ENCODE assay signal across 16 mouse cellular contexts in genomic region chr14:25105391-25105790, GRCm38 (mm10).
DNase-seq lines count a peak whose midpoint lies in the region; ATAC-seq lines count a peak whose summit lies in the region.
"Had no signal": no experiment of that assay in that cellular context is flagged by ENCODE, and none has a peak within 500 bp of the region (broad histone marks: within the 10 kb centered on the region; RNA-seq: fewer than 3 reads in every experiment).

No protein-coding gene starts in this region.

- no peak overlapping the region for H3K4me3 ChIP-seq in hindbrain, embryonic 10.5 days
- H3K4me3 ChIP-seq in hindbrain, embryonic 11.5 days (ENCODE audit: low read depth, low read length): no peak overlapping the region
- H3K4me3 ChIP-seq in embryonic facial prominence, embryonic 14.5 days (ENCODE audit: low read depth, low read length): no peak overlapping the region
- no peak overlapping the region for H3K4me3 ChIP-seq in limb, embryonic 13.5 days
- H3K4me3 ChIP-seq: midbrain, embryonic 15.5 days had no signal

- no peaks in the 10 kb centered on the region for H3K36me3 ChIP-seq in hindbrain, embryonic 10.5 days
- no peaks in the 10 kb centered on the region for H3K36me3 ChIP-seq in hindbrain, embryonic 11.5 days (ENCODE audit: control insufficient read depth, insufficient read depth, low read length)
- H3K36me3 ChIP-seq in embryonic facial prominence, embryonic 14.5 days (ENCODE audit: control insufficient read depth, insufficient read depth, low read length): no peaks in the 10 kb centered on the region
- no peaks in the 10 kb centered on the region for H3K36me3 ChIP-seq in limb, embryonic 13.5 days
- H3K36me3 ChIP-seq: midbrain, embryonic 15.5 days had no signal

- peaks cover 38% of the 10 kb centered on the region for H3K4me1 ChIP-seq in hindbrain, embryonic 10.5 days (replicated peaks)
- H3K4me1 ChIP-seq in hindbrain, embryonic 11.5 days (replicated peaks; ENCODE audit: control insufficient read depth, insufficient read depth, low read length): peaks cover 17% of the 10 kb centered on the region
- H3K4me1 ChIP-seq in embryonic facial prominence, embryonic 14.5 days (ENCODE audit: control insufficient read depth, insufficient read depth, low read length): peaks cover 18% of the 10 kb centered on the region
- peaks cover 51% of the 10 kb centered on the region for H3K4me1 ChIP-seq in limb, embryonic 13.5 days

- no peak for ATAC-seq in hindbrain, embryonic 11.5 days (ENCODE audit: low FRiP score)
- no peak for ATAC-seq in embryonic facial prominence, embryonic 14.5 days (ENCODE audit: low read depth)
- ATAC-seq in limb, embryonic 13.5 days (ENCODE audit: low FRiP score, low read depth): peak; percentile 80
- ATAC-seq: hindbrain, postnatal 0 days; midbrain, embryonic 15.5 days had no signal

- peak overlapping the region; percentile 56 for H3K27ac ChIP-seq in hindbrain, embryonic 10.5 days
- no peak overlapping the region for H3K27ac ChIP-seq in hindbrain, embryonic 11.5 days (ENCODE audit: low read depth, low read length)
- H3K27ac ChIP-seq in embryonic facial prominence, embryonic 14.5 days (replicated peaks; ENCODE audit: low read depth, low read length): peak overlapping the region; percentile 74
- peak overlapping the region; percentile 82 for H3K27ac ChIP-seq in limb, embryonic 13.5 days
- H3K27ac ChIP-seq: hindbrain, postnatal 0 days; liver, embryonic 14.5 days; midbrain, embryonic 15.5 days had no signal

- no peak overlapping the region for H3K4me2 ChIP-seq in hindbrain, embryonic 11.5 days (replicated peaks; ENCODE audit: low read depth, low read length)
- H3K4me2 ChIP-seq in embryonic facial prominence, embryonic 14.5 days (ENCODE audit: low read depth, low read length): no peak overlapping the region
- H3K4me2 ChIP-seq in limb, embryonic 13.5 days (replicated peaks): no peak overlapping the region
- H3K4me2 ChIP-seq: midbrain, embryonic 15.5 days had no signal

- no peaks in the 10 kb centered on the region for H3K27me3 ChIP-seq in hindbrain, embryonic 10.5 days (ENCODE audit: insufficient read depth, poor library complexity, severe bottlenecking)
- no peaks in the 10 kb centered on the region for H3K27me3 ChIP-seq in hindbrain, embryonic 11.5 days (ENCODE audit: control insufficient read depth, insufficient read depth, low read length)
- no peaks in the 10 kb centered on the region for H3K27me3 ChIP-seq in embryonic facial prominence, embryonic 14.5 days (replicated peaks; ENCODE audit: control insufficient read depth, insufficient read depth, low read length)
- H3K27me3 ChIP-seq in limb, embryonic 13.5 days: no peaks in the 10 kb centered on the region
- H3K27me3 ChIP-seq: midbrain, embryonic 15.5 days had no signal

- H3K9me3 ChIP-seq in hindbrain, embryonic 10.5 days: no peaks in the 10 kb centered on the region
- H3K9me3 ChIP-seq in hindbrain, embryonic 11.5 days (ENCODE audit: control insufficient read depth, low read length): no peaks in the 10 kb centered on the region
- no peaks in the 10 kb centered on the region for H3K9me3 ChIP-seq in embryonic facial prominence, embryonic 14.5 days (ENCODE audit: control insufficient read depth, low read length)
- H3K9me3 ChIP-seq in limb, embryonic 13.5 days: no peaks in the 10 kb centered on the region
- H3K9me3 ChIP-seq: midbrain, embryonic 15.5 days had no signal

- DNase-seq in hindbrain, embryonic 10.5 days (ENCODE audit: low spot score): peak; percentile 23
- DNase-seq in hindbrain, embryonic 11.5 days (ENCODE audit: low spot score): no peak
- DNase-seq in embryo, embryonic 10.5 days (ENCODE audit: low spot score): peak; percentile 62
- peak; percentile 83 for DNase-seq in embryonic facial prominence, embryonic 14.5 days (ENCODE audit: low spot score)
- no peak for DNase-seq in frontal cortex, postnatal 25 days (ENCODE audit: low spot score in 2 of 2)
- DNase-seq in thymus, postnatal 14 days: no peak
- DNase-seq: cerebellum, postnatal 10 days; kidney, postnatal 25 days; layer of hippocampus, postnatal 36 days; lung, postnatal 36 days; right cerebral cortex, adult 18-20 months; thymus, adult 2 months had no signal

- H3K9ac ChIP-seq in hindbrain, embryonic 11.5 days (ENCODE audit: low read depth, low read length): no peak overlapping the region
- no peak overlapping the region for H3K9ac ChIP-seq in embryonic facial prominence, embryonic 14.5 days (ENCODE audit: low read depth, low read length)
- H3K9ac ChIP-seq in limb, embryonic 13.5 days: no peak overlapping the region
- H3K9ac ChIP-seq: liver, embryonic 14.5 days; midbrain, embryonic 15.5 days had no signal

- 79% methylated on average over 10 of the region's 10 CpGs for WGBS in hindbrain, embryonic 10.5 days
- WGBS in hindbrain, embryonic 11.5 days: 70% methylated on average over 10 of the region's 10 CpGs
- WGBS in embryonic facial prominence, embryonic 14.5 days: 43% methylated on average over 10 of the region's 10 CpGs
- WGBS in limb, embryonic 13.5 days: 28% methylated on average over 10 of the region's 10 CpGs

Comparison
In these comparisons a context has a peak if more than half of its experiments do, and no peak if none do; other contexts are left out.
1. DNase-seq: peak in hindbrain, embryonic 10.5 days (single experiment), embryo, embryonic 10.5 days (single experiment) and embryonic facial prominence, embryonic 14.5 days (single experiment); none in hindbrain, embryonic 11.5 days (single experiment), frontal cortex, postnatal 25 days (0 of 2) and thymus, postnatal 14 days (single experiment).